Mouse (Mus musculus): ENCODE data around the gene Peli2.

DNA sequence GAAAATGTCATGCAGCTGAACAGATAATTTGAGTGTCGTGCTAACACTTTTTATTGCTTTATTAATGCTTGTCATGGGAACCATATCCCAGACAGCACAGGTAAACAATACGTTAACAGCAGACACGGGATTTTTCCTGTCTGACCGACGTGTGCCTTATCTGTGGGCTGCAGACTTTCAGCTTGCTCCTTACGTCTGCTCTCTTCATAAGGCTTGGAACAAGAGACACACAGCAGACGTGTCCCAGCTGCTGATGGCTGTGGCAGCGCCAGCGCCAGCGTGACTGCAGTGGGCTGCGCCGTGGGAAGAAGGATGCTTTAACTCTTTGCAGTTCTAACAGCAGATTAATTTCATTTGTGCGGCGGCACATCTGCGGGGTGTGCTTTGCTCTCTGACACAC, 86.5 kb downstream of the Peli2 start:
- TF ChIP-seq CTCF (IDR thresholded peaks at IDR 0.05; ENCODE audit: insufficient read depth, low read length) = no peak
- TF ChIP-seq POLR2A (IDR thresholded peaks at IDR 0.05; ENCODE audit: borderline replicate concordance, extremely low read depth, low read depth, low read length) = no peak
